Mouse (Mus musculus) limb, embryonic 13.5 days (tissue): ENCODE results near the gene Ip6k1. TPM values are rescaled to one million over a fixed set of nuclear protein-coding genes. Genes with fewer than 3 reads are reported as not detected.

ENCODE experiments used
- ATAC-seq: fragments of 200-750 bp; cut with Nextera tagmentation; 2 replicates; pipeline ENCODE4 v1.8.0; 2017; ENCODE audit warnings: low read depth, moderate number of reproducible peaks, moderate TSS enrichment; ENCODE audit not compliant: low FRiP score
- H3K27ac ChIP-seq: fragments of 300-500 bp; sonication (generic); 2 replicates; pipeline ENCODE4 v1.5.1; 2015; ENCODE audit warnings: inconsistent platforms, mild to moderate bottlenecking, moderate library complexity
- H3K27me3 ChIP-seq: fragments of 300-500 bp; sonication (generic); 2 replicates; pipeline ENCODE4 v1.6.1; 2015; ENCODE audit warnings: mild to moderate bottlenecking, inconsistent platforms
- H3K36me3 ChIP-seq: fragments of 300-500 bp; sonication (generic); 2 replicates; pipeline ENCODE4 v1.6.1; 2015; ENCODE audit warnings: inconsistent platforms, mild to moderate bottlenecking, moderate library complexity
- H3K4me1 ChIP-seq: fragments of 300-500 bp; sonication (generic); 2 replicates; pipeline ENCODE4 v1.6.1; 2015; ENCODE audit warnings: inconsistent platforms
- H3K4me2 ChIP-seq: fragments of 300-500 bp; sonication (generic); replicated peaks from 2 replicates; pipeline ENCODE4 v1.6.1; 2015; ENCODE audit warnings: inconsistent platforms, mild to moderate bottlenecking, moderate library complexity
- H3K4me3 ChIP-seq: fragments of 300-500 bp; sonication (generic); 2 replicates; pipeline ENCODE4 v1.5.1; 2015; ENCODE audit warnings: moderate library complexity, mild to moderate bottlenecking, inconsistent platforms
- H3K9ac ChIP-seq: fragments of 300-500 bp; sonication (generic); 2 replicates; pipeline ENCODE4 v1.6.1; 2015; ENCODE audit warnings: mild to moderate bottlenecking, inconsistent platforms
- H3K9me3 ChIP-seq: fragments of 300-500 bp; sonication (generic); 2 replicates; pipeline ENCODE4 v1.6.1; 2016; ENCODE audit warnings: inconsistent platforms
- WGBS: fragments of 180-500 bp; shearing (Covaris S2); methylation state at CpG from one replicate; pipeline ENCODE4 v1.1.7; 2015; 5-methylcytosine and 5-hydroxymethylcytosine counted together
- polyA plus RNA-seq: library from polyadenylated mRNA; unstranded; fragments of >200 nt; fragmentation: Nextera tagmentation; extraction: Ambion mirVana; gene quantifications from 2 replicates; pipeline ENCODE4 v1.2.1, GENCODE M21; 2015

Gene Ip6k1
- polyA plus RNA-seq, 1 experiment from 2014 or later, result 72.8 TPM

DNA sequence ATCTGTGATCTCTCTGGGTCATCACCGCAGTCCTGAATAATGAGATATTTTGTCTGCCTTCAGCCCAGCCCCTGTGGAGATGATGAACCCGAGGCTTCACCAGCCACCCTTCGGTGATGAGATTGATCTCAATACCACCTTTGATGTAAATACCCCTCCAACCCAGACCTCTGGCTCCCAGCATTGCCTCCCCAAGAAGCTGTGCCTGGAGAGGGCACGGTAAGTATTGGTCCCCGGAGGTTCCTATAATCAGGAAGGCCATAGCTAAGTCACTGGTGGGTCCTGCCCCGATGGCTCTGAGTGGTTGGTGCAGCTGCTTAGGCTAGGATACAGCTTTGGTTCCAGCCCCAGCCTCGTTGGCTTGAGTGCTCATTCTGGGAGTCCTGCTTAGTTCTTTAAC, 33.8 kb upstream of the Ip6k1 start:
- ATAC-seq, result no peak
- no peaks in the 10 kb centered on the region for H3K9me3 ChIP-seq
- WGBS, result 92% methylated on average over 7 of the region's 7 CpGs
- H3K4me1 ChIP-seq, result no peaks in the 10 kb centered on the region
- H3K9ac ChIP-seq, result no peak overlapping the region
- H3K36me3 ChIP-seq, result peaks cover 59% of the 10 kb centered on the region
- no peaks in the 10 kb centered on the region for H3K27me3 ChIP-seq
- H3K4me3 ChIP-seq, result no peak overlapping the region
- no peak overlapping the region for H3K27ac ChIP-seq
- no peak overlapping the region for H3K4me2 ChIP-seq

DNA sequence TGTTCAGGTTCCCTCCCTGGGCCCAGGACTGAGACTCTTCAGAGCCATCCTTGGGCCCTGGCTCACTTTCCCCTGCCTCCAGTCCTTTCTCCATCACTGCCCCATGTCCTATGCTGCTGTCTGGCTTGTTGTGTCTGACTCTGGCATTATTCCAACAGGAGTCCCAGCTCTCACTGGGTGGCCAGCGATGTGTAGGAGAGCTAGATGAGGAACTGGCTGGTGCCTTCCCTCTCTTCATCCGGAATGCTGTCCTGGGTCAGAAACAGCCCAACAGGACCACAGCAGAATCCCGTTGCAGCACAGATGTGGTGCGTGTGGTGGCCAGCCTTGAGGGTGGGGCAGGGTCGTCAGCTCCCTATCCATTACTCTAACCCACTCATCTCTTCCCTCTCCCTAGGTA, 32.0 kb upstream of the Ip6k1 start:
- H3K4me1 ChIP-seq, result peaks cover 9% of the 10 kb centered on the region
- H3K4me2 ChIP-seq, result no peak overlapping the region
- peaks cover 50% of the 10 kb centered on the region for H3K36me3 ChIP-seq
- 89% methylated on average over 5 of the region's 5 CpGs for WGBS
- H3K27me3 ChIP-seq, result no peaks in the 10 kb centered on the region
- no peak overlapping the region for H3K27ac ChIP-seq
- H3K4me3 ChIP-seq, result no peak overlapping the region
- no peak for ATAC-seq
- H3K9ac ChIP-seq, result no peak overlapping the region
- H3K9me3 ChIP-seq, result no peaks in the 10 kb centered on the region

DNA sequence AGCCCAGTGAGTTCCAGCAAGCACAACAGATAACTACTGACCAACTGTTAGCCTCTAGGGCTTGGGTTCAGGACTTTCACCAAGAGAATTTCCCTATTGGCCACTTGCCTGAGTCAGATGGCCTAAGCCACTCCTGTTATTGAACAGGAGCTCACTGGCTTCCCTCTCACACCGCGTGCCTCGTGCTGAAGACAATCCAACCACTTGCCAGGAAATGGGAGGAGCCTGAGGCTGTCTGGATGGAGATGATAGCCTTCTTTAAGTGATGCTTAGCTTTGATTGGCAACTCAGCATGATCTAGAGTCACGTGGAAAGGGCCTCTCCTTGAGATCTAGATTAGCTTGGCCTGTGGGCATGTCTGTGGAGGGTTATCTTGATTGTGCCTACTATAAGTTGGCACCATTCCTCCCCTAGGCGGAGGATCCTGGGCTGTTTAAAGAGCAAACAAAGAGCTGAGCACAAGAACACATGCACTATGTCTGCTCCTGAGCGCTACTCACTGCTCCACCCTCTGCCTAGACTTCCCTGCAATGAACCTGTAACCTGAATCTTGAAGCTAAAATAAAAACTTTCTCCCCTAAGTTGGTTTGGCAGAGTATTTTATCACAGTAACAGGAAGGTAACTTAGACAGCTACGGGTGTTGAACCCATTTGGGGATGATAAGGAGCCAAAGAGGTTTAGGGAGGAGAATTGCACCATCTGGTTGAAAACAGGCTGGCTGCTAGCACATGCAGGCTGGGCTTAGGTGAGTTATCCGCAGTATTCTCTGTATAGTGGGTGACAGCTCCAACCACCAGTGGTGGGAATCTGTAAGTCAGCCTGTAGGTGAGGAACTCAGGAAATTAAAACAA, 30.4 kb upstream of the Ip6k1 start:
- WGBS, result 76% methylated on average over 8 of the region's 8 CpGs
- ATAC-seq, result no peak

DNA sequence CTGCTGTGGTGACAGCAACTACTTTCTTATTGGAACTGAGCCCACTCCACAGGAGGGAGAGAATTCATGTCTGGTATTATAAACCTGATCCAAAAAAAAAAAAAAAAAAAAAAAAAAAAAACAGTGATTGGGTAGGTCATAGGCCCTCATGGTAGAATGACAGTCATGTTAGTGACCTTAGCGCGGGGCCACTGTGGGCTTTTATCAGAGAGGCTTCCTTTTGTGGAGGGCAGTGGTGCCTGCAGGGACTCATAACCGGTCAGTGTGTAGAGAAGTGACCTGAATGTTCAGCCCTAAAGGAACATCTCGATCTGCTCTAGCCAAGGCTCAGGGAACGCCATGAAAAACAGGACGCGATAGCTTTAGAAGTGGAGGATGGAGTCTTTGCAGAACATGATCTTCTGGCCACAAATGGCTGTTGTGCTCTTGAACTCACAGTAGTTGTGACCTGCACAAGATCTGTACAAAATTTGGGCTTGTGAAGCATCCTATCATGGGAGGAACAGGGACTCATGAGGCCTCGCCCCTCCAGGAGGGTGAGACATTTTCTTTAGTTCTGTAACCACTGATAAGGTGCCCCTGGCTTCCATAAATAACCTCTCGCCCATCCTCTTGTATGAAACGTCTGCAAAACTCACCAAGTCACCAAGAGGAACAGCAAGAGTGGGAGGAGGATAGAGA, 27.7 kb upstream of the Ip6k1 start:
- 81% methylated on average over 10 of the region's 10 CpGs for WGBS
- no peak for ATAC-seq
- peak overlapping the region; percentile 72; the same call in 1 of the 2 replicates for H3K27ac ChIP-seq

More for the DNA sequence above, 30.4 kb upstream of the Ip6k1 start:
- H3K27ac ChIP-seq, result no peak overlapping the region
- no peak overlapping the region for H3K4me3 ChIP-seq
- H3K4me1 ChIP-seq, result peaks cover 18% of the 10 kb centered on the region
- no peak overlapping the region for H3K9ac ChIP-seq
- H3K27me3 ChIP-seq, result no peaks in the 10 kb centered on the region
- H3K36me3 ChIP-seq, result peaks cover 44% of the 10 kb centered on the region
- no peak overlapping the region for H3K4me2 ChIP-seq
- H3K9me3 ChIP-seq, result no peaks in the 10 kb centered on the region

DNA sequence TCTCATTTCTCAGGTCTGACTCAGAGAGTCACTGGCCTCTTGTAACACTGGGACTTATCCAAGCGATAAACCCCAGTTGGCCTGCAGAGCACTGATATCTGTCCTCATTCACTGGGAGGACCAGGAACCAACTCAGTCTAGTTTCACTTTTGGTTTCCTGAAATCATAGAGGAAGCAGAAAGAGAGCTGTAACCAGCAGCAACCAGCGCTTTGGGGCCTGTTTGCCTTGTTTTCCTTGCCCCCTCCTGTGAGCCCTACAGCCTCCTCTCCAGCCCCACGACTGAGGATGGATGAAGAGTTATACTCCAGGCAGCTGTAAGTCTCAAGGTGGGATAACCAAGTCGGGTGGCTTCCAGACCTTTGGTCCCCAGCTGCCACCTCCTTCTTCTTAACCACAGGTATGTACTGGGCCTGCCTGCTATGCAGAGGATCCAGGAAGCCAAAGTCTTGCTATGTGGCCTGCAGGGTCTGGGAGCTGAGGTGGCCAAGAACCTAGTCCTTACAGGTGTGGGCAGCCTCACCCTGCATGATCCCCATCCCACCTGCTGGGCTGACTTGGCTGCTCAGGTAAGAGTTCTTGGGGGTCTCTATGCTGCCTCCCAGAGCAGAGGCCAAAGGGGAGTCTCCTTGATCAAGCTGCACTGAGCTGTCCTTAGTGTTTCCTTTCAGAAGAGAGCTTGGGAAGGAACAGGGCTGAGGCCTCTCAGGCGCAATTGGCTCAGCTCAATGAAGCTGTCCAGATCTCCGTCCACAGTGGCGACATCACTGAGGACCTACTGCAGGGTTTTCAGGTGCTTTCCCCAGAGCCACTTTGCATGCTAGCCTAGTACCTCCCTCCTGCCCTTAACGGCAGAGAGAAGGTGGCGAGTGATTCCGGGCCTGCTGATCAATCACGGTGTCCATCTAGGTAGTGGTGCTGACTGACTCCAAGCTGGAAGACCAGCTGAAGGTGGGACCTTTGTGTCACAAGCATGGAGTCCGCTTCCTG, 26.6 kb upstream of the Ip6k1 start, which contains the start of gene Uba7:
TSS of gene Uba7 (plus strand) at position 107 of the 988 bp plus-strand sequence.
- Histone ChIP-seq H3K9me3 (no peaks in the 10 kb centered on the region), H3K4me2 (peak within 1 kb of the TSS; percentile 19; the same call in 1 of the 2 replicates), H3K4me1 (peaks cover 32% of the 10 kb centered on the region), H3K36me3 (peaks cover 16% of the 10 kb centered on the region), H3K4me3 (no peak within 1 kb of the TSS), H3K27me3 (no peaks in the 10 kb centered on the region), H3K9ac (peak within 1 kb of the TSS; percentile 31; the same call in 1 of the 2 replicates), H3K27ac (peak within 1 kb of the TSS; percentile 72)
- 63% methylated on average over 12 of the region's 12 CpGs for WGBS
- no peak for ATAC-seq

More for the DNA sequence above, 27.7 kb upstream of the Ip6k1 start:
- Histone ChIP-seq H3K9me3 (no peaks in the 10 kb centered on the region), H3K4me1 (peaks cover 21% of the 10 kb centered on the region), H3K9ac (no peak overlapping the region), H3K27me3 (no peaks in the 10 kb centered on the region), H3K4me3 (no peak overlapping the region), H3K36me3 (peaks cover 26% of the 10 kb centered on the region), H3K4me2 (no peak overlapping the region)

DNA sequence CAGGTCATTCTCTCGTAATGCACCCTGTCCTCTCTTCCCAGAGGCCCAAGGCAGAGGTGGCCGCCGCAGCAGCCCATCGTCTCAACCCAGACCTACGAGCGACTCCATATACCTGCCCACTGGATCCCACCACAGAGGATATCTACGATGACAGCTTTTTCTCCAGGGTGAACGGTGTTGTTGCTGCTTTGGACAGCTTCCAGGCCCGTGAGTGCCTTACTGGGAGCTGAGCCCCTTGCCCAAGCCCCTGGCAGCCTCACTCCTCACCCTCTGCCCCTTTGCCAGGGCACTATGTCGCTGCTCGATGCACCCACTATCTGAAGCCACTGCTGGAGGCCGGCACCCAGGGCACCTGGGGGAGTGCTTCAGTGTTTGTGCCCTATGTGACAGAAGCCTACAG, 23.5 kb upstream of the Ip6k1 start:
- Histone ChIP-seq H3K4me1 (peaks cover 63% of the 10 kb centered on the region), H3K27me3 (no peaks in the 10 kb centered on the region), H3K4me2 (no peak overlapping the region), H3K4me3 (no peak overlapping the region), H3K27ac (no peak overlapping the region), H3K36me3 (no peaks in the 10 kb centered on the region), H3K9ac (peak overlapping the region; percentile 31; the same call in 1 of the 2 replicates), H3K9me3 (no peaks in the 10 kb centered on the region)
- WGBS, result 91% methylated on average over 12 of the region's 12 CpGs
- no peak for ATAC-seq

DNA sequence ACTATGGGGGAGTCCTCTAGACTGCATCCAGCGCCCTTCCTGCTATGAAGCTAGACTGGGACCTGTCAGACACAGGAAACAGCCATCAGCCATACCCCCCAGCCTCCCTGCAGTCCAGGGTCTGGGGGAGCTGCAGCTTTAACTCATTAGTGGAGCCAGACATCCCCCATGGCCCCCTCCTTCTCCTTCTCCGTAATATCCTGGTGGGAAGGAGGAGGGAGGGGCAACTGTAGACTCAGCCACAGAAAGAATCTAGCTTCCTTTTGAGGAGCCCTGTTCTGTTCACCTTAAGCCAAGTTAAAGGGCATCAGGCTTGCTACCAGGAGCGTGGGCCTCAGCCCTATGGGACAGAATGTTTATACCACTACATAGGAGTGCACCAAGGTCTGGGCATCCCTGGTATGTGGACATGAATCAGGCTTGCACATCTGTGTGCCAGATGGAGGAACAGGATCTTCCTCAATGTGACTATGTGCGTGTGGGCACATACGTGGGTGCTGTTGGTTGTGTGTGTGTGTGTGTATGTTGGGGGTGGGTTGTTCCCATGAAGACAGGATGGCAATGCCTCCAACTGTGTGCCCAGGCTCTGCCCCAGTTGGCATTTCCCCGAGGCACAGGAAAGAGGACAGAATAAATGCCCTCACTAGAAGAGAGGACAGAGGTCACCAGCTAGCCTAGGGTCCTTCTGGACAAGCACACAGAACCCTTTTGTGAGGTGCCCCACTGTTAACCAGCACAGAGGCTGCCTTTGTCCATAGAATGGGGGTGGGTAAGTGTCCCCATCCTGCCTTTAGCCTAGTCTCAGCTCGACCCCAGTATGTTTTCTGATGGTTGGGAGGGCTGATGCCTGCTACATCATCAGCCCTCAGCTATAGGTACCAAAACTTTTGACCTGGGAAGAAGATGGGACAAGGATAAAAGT, 20.4 kb upstream of the Ip6k1 start:
- H3K27me3 ChIP-seq, result no peaks in the 10 kb centered on the region
- peaks cover 6% of the 10 kb centered on the region; the same call in 1 of the 2 replicates for H3K36me3 ChIP-seq
- 6% methylated on average over 7 of the region's 7 CpGs for WGBS
- peak; percentile 49 for ATAC-seq
- no peaks in the 10 kb centered on the region for H3K9me3 ChIP-seq
- H3K4me2 ChIP-seq, result peak overlapping the region; percentile 97
- H3K27ac ChIP-seq, result peak overlapping the region; percentile 100
- H3K4me1 ChIP-seq, result peaks cover 64% of the 10 kb centered on the region
- peak overlapping the region; percentile 88 for H3K4me3 ChIP-seq
- H3K9ac ChIP-seq, result peak overlapping the region; percentile 88

DNA sequence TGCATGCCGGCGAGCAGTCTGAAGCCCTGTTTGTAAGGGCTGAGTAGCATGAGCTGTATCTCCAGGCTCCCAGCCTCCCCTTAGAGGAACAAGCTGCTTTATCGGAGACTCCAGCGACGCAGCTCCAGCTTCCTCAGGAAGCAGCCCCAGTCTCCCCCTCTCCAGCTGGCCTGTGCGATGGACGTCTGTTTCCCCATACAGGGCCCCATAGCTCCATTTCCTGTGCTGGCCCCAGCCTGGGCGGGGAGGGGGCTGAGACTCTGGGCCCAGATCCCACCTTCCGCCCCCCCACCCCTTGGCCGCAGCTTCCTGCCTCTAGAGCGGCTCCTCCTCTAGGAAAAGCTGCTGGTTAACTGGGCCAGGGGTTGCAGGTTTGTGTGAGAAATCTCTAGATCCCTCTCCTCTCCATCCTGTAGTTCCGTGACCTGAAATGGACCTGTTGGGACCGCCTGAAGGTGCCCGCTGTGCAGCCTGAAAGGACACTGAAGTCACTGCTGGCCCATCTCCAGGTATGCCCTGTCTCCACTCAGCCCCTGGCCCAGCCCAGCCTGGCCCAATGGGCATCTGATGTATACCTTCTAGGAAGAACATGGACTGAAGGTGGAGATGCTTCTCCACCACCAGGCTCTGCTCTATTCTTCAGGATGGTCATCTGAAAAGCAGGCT, 19.5 kb upstream of the Ip6k1 start, which contains the start of gene Gm20661:
TSS of gene Gm20661 (plus strand) at position 378 of the 666 bp plus-strand sequence.
- peak within 1 kb of the TSS; percentile 88 for H3K4me3 ChIP-seq
- no peaks in the 10 kb centered on the region for H3K9me3 ChIP-seq
- peak; percentile 82 for ATAC-seq
- H3K27me3 ChIP-seq, result no peaks in the 10 kb centered on the region
- peak within 1 kb of the TSS; percentile 97 for H3K4me2 ChIP-seq
- H3K9ac ChIP-seq, result peak within 1 kb of the TSS; percentile 88
- H3K27ac ChIP-seq, result peak within 1 kb of the TSS; percentile 100
- 5% methylated on average over 14 of the region's 14 CpGs for WGBS
- peaks cover 73% of the 10 kb centered on the region for H3K4me1 ChIP-seq
- peaks cover 6% of the 10 kb centered on the region; the same call in 1 of the 2 replicates for H3K36me3 ChIP-seq

DNA sequence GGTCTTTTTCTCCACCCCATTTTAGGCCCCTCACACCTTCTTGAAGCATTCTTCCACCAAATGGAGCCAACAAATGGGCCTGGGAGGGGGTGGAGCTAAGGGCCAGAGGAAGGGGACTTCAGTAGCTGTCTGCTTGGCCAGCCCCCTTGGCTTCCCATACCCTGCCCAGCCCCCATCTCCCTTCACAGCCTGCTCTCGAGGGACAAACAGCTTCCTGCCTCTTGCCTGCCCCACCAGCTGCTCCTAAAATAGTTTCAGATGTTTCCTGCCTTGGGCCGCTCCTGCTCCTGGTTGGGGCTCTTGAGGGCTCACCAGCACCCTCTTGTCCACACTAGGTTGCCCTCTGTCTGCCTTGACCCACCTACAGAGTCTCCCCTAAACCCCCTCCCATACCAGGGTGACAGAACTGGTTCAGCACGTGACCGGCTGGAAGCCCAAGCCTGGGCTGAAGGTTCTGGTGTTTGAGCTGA, 18.8 kb upstream of the Ip6k1 start:
- peak; percentile 55 for ATAC-seq
- 0% methylated on average over 4 of the region's 4 CpGs for WGBS
- no peaks in the 10 kb centered on the region for H3K9me3 ChIP-seq

More for the DNA sequence above, 18.8 kb upstream of the Ip6k1 start:
- Histone ChIP-seq H3K36me3 (peaks cover 6% of the 10 kb centered on the region; the same call in 1 of the 2 replicates), H3K4me3 (peak overlapping the region; percentile 88), H3K9ac (peak overlapping the region; percentile 88), H3K4me2 (peak overlapping the region; percentile 97), H3K4me1 (peaks cover 78% of the 10 kb centered on the region), H3K27me3 (no peaks in the 10 kb centered on the region), H3K27ac (peak overlapping the region; percentile 100)
